ENCODE assay signal across 8 mouse cellular contexts in the genomic region with DNA sequence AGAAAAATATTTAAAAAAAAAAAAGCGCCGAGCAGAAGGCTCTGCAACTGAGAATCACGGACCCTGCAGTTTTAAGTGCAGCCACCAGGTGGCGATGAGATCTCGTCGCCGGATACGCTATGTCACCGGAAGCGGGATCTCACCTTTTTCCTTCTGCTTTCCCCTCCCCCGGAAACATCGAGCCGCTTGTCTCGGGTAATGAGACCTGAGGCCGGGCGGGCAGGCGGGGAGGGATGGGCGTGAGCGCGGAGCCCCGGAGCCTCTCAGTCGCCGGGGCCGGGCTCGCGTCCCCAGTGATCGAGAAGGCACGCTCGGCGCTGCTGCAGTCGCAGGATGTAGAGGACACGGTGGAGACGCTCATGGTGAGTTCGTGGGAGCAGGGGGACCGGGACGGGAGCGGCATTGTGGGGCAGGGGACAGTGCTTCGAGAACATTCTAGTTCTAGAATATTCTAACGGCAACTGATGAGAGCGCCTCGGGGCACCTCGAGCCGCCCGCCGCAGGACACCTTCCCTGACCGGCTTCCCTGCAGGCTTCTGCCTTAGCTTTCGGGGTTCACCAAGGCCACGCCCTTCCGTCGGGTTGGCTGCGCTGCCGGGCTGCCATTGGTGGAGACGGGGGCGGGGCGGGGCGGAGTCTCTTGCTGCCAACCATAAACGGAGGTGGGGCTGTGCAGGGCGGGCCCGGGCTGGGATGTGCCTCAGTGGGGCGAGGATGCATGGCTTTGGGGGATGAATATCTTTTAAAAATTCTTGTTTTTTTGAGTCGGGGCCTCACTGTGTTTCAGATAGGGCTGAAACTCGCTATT. TPM values are rescaled to one million over a fixed set of nuclear protein-coding genes. Genes with fewer than 3 reads are reported as not detected.
A peak's percentile ranks its signal among the peaks of the same experiment; 100 is the strongest.
DNase-seq lines count a peak whose midpoint lies in the region; ATAC-seq and TF ChIP-seq lines count a peak whose summit lies in the region.

A gene (plus strand): TSS at position 164 of the 808 bp plus-strand sequence.

- peak; percentile 93 for TF ChIP-seq CTCF in heart, adult 2 months (IDR thresholded peaks at IDR 0.05)

- H3K79me2 ChIP-seq in heart, adult 2 months (replicated peaks; ENCODE audit: control insufficient read depth, insufficient read depth, low read length) = peaks cover 6% of the 10 kb centered on the region

- under 1% methylated on average over 62 of the region's 62 CpGs for WGBS in embryonic facial prominence, embryonic 13.5 days
- WGBS in heart, adult 2 months = 1% methylated on average over 62 of the region's 62 CpGs
- under 1% methylated on average over 62 of the region's 62 CpGs for WGBS in limb, embryonic 13.5 days
- WGBS in midbrain, embryonic 16.5 days = 1% methylated on average over 61 of the region's 62 CpGs

- H3K36me3 ChIP-seq in embryonic facial prominence, embryonic 13.5 days = no peaks in the 10 kb centered on the region
- H3K36me3 ChIP-seq in heart, adult 2 months (ENCODE audit: control insufficient read depth, insufficient read depth, low read length) = no peaks in the 10 kb centered on the region
- H3K36me3 ChIP-seq in limb, embryonic 13.5 days = no peaks in the 10 kb centered on the region
- no peaks in the 10 kb centered on the region for H3K36me3 ChIP-seq in midbrain, embryonic 16.5 days (ENCODE audit: control insufficient read depth, insufficient read depth, low read length)

- H3K4me2 ChIP-seq in embryonic facial prominence, embryonic 13.5 days = peak within 1 kb of the TSS; percentile 69
- peak within 1 kb of the TSS; percentile 75 for H3K4me2 ChIP-seq in limb, embryonic 13.5 days (replicated peaks)
- peak within 1 kb of the TSS; percentile 61 for H3K4me2 ChIP-seq in midbrain, embryonic 16.5 days (ENCODE audit: low read length)

- H3K27me3 ChIP-seq in embryonic facial prominence, embryonic 13.5 days = no peaks in the 10 kb centered on the region
- H3K27me3 ChIP-seq in heart, adult 2 months (ENCODE audit: control insufficient read depth, insufficient read depth, low read length) = no peaks in the 10 kb centered on the region
- H3K27me3 ChIP-seq in limb, embryonic 13.5 days = no peaks in the 10 kb centered on the region
- no peaks in the 10 kb centered on the region for H3K27me3 ChIP-seq in midbrain, embryonic 16.5 days (ENCODE audit: control insufficient read depth, insufficient read depth, low read depth, low read length)

- ATAC-seq in embryonic facial prominence, embryonic 13.5 days (ENCODE audit: insufficient number of reproducible peaks, insufficient read depth, low FRiP score, low TSS enrichment, low read depth) = peak; percentile 98
- ATAC-seq in limb, embryonic 13.5 days (ENCODE audit: low FRiP score, low read depth) = peak; percentile 98
- peak; percentile 98 for ATAC-seq in midbrain, embryonic 16.5 days

- peak; percentile 78 for TF ChIP-seq EP300 in heart, adult 2 months (IDR thresholded peaks at IDR 0.05; ENCODE audit: insufficient read depth, low read depth, low read length)

- peak within 1 kb of the TSS; percentile 82 for H3K4me3 ChIP-seq in embryonic facial prominence, embryonic 13.5 days
- H3K4me3 ChIP-seq in heart, adult 2 months = peak within 1 kb of the TSS; percentile 99
- peak within 1 kb of the TSS; percentile 87 for H3K4me3 ChIP-seq in limb, embryonic 13.5 days
- H3K4me3 ChIP-seq in midbrain, embryonic 16.5 days (ENCODE audit: low read depth, low read length) = peak within 1 kb of the TSS; percentile 77

- H3K27ac ChIP-seq in embryonic facial prominence, embryonic 13.5 days = peak within 1 kb of the TSS; percentile 97
- H3K27ac ChIP-seq in heart, adult 2 months = peak within 1 kb of the TSS; percentile 99
- H3K27ac ChIP-seq in limb, embryonic 13.5 days = peak within 1 kb of the TSS; percentile 94
- peak within 1 kb of the TSS; percentile 95 for H3K27ac ChIP-seq in midbrain, embryonic 16.5 days (ENCODE audit: low read length)

- peak; percentile 83 for TF ChIP-seq POLR2A in heart, adult 2 months (IDR thresholded peaks at IDR 0.05; ENCODE audit: insufficient read depth, low read depth, low read length)

- H3K9ac ChIP-seq in embryonic facial prominence, embryonic 13.5 days = peak within 1 kb of the TSS; percentile 81
- peak within 1 kb of the TSS; percentile 86 for H3K9ac ChIP-seq in heart, adult 2 months (ENCODE audit: low read depth, low read length)
- H3K9ac ChIP-seq in limb, embryonic 13.5 days = peak within 1 kb of the TSS; percentile 75
- peak within 1 kb of the TSS; percentile 78 for H3K9ac ChIP-seq in midbrain, embryonic 16.5 days (ENCODE audit: low read depth, low read length)

- peak; percentile 91 for DNase-seq in 3134 (ENCODE audit: extremely low read depth, insufficient read length, low spot score)
- DNase-seq in adrenal gland, postnatal 36 days = peak; percentile 96 to 99
- peak; percentile 94 to 95 for DNase-seq in heart, adult 2 months
- DNase-seq in kidney, adult 8-10 months = peak; percentile 94 to 96
- peak; percentile 95 to 99 for DNase-seq in spleen, postnatal 10 days (ENCODE audit: low spot score in 2 of 2)

- no peaks in the 10 kb centered on the region for H3K9me3 ChIP-seq in embryonic facial prominence, embryonic 13.5 days
- H3K9me3 ChIP-seq in limb, embryonic 13.5 days = no peaks in the 10 kb centered on the region
- H3K9me3 ChIP-seq in midbrain, embryonic 16.5 days (replicated peaks; ENCODE audit: control insufficient read depth, low read length, poor library complexity, severe bottlenecking) = no peaks in the 10 kb centered on the region

- intact Hi-C loops in heart, adult 2 months (cut with DNase I) = loop anchor here (1.0 kb wide), 1 partner anchor 17 kb away; a partner anchor contains a TSS

- peaks cover 8% of the 10 kb centered on the region for H3K4me1 ChIP-seq in embryonic facial prominence, embryonic 13.5 days
- H3K4me1 ChIP-seq in heart, adult 2 months (ENCODE audit: control insufficient read depth, insufficient read depth, low read length) = peaks cover 2% of the 10 kb centered on the region; the same call in 1 of the 2 replicates
- H3K4me1 ChIP-seq in limb, embryonic 13.5 days = peaks cover 7% of the 10 kb centered on the region; the same call in 1 of the 2 replicates
- peaks cover 8% of the 10 kb centered on the region for H3K4me1 ChIP-seq in midbrain, embryonic 16.5 days (ENCODE audit: control insufficient read depth, insufficient read depth, low read length)

RNA-seq across cellular contexts. Expression of the gene that starts here (rescaled TPM):
- 10 to 100 TPM; 23.4 to 23.8 TPM for total RNA-seq in adrenal gland, postnatal 36 days (2021)
- polyA plus RNA-seq in embryonic facial prominence, embryonic 13.5 days (2015; fragmentation: Nextera tagmentation; extraction: Ambion mirVana) = 33.5 and 35.6 TPM in 2 replicates
- total RNA-seq in heart, adult 2 months (2021) = 10 to 100 TPM; 18.4 to 22.7 TPM
- polyA plus RNA-seq in heart, adult 2 months (2012; rRNA removed) = 29.1 and 32.1 TPM in 2 replicates
- 34.0 and 37.3 TPM in 2 replicates for polyA plus RNA-seq in limb, embryonic 13.5 days (2015; fragmentation: Nextera tagmentation; extraction: Ambion mirVana)
- polyA plus RNA-seq in midbrain, embryonic 16.5 days (2015; fragmentation: Nextera tagmentation; extraction: Ambion mirVana) = 38.0 and 43.6 TPM in 2 replicates

Comparison
In these comparisons a context has a peak if more than half of its experiments do, and no peak if none do; other contexts are left out.
1. Peak in every context shown above with its lines: DNase-seq, ATAC-seq, H3K4me3 ChIP-seq and H3K27ac ChIP-seq.